Mouse (Mus musculus): ENCODE measurements around the gene Lypd3. TPM values are rescaled to one million over a fixed set of nuclear protein-coding genes. Genes with fewer than 3 reads are reported as not detected.

Lypd3 gene
- polyA plus RNA-seq, 1 experiment from 2014 or later = 1.6 TPM

GRCm38 (mm10) chr7:24594309-24594803 is 42.0 kb upstream of the Lypd3 start:
- Histone ChIP-seq H3K9ac (ENCODE audit: low read depth, low read length) (peak overlapping the region; percentile 68; the same call in 1 of the 2 replicates), H3K9me3 (ENCODE audit: control insufficient read depth, low read length) (no peaks in the 10 kb centered on the region), H3K36me3 (ENCODE audit: control insufficient read depth, insufficient read depth, low read length) (no peaks in the 10 kb centered on the region), H3K4me2 (replicated peaks; ENCODE audit: low read depth, low read length) (peak overlapping the region; percentile 59), H3K27me3 (ENCODE audit: control insufficient read depth, insufficient read depth, low read length) (peaks cover 4% of the 10 kb centered on the region; the same call in 1 of the 2 replicates), H3K27ac (ENCODE audit: low read depth, low read length) (no peak overlapping the region), H3K4me1 (replicated peaks; ENCODE audit: control insufficient read depth, insufficient read depth, low read length) (0 out of 2 replicates have a peak, but pooled peaks cover 3% of the 10 kb centered on the region), H3K4me3 (ENCODE audit: low read depth, low read length) (peak overlapping the region; percentile 48)
- 2% methylated on average over 13 of the region's 13 CpGs for WGBS
- ATAC-seq (ENCODE audit: low FRiP score) = peak; percentile 14; the same call in 1 of the 2 replicates
- DNase-seq (ENCODE audit: low spot score) = peak; percentile 39

GRCm38 (mm10) chr7:24595464-24595863 is 40.9 kb upstream of the Lypd3 start:
- ATAC-seq (ENCODE audit: low FRiP score) (no peak), DNase-seq (ENCODE audit: low spot score) (no peak)
- Histone ChIP-seq H3K4me1 (replicated peaks; ENCODE audit: control insufficient read depth, insufficient read depth, low read length) (0 out of 2 replicates have a peak, but pooled peaks cover 3% of the 10 kb centered on the region), H3K9ac (ENCODE audit: low read depth, low read length) (no peak overlapping the region), H3K36me3 (ENCODE audit: control insufficient read depth, insufficient read depth, low read length) (no peaks in the 10 kb centered on the region), H3K27me3 (ENCODE audit: control insufficient read depth, insufficient read depth, low read length) (peaks cover 4% of the 10 kb centered on the region; the same call in 1 of the 2 replicates), H3K4me2 (replicated peaks; ENCODE audit: low read depth, low read length) (no peak overlapping the region), H3K4me3 (ENCODE audit: low read depth, low read length) (no peak overlapping the region), H3K9me3 (ENCODE audit: control insufficient read depth, low read length) (no peaks in the 10 kb centered on the region), H3K27ac (ENCODE audit: low read depth, low read length) (no peak overlapping the region)
- 84% methylated on average over 2 of the region's 2 CpGs for WGBS

- Histone ChIP-seq H3K27ac (ENCODE audit: low read depth, low read length) (no peak overlapping the region), H3K36me3 (ENCODE audit: control insufficient read depth, insufficient read depth, low read length) (no peaks in the 10 kb centered on the region), H3K9ac (ENCODE audit: low read depth, low read length) (no peak overlapping the region), H3K9me3 (ENCODE audit: control insufficient read depth, low read length) (no peaks in the 10 kb centered on the region), H3K4me1 (replicated peaks; ENCODE audit: control insufficient read depth, insufficient read depth, low read length) (0 out of 2 replicates have a peak, but pooled peaks cover 3% of the 10 kb centered on the region), H3K4me2 (replicated peaks; ENCODE audit: low read depth, low read length) (no peak overlapping the region), H3K27me3 (ENCODE audit: control insufficient read depth, insufficient read depth, low read length) (peaks cover 4% of the 10 kb centered on the region; the same call in 1 of the 2 replicates), H3K4me3 (ENCODE audit: low read depth, low read length) (no peak overlapping the region)
- DNase-seq (ENCODE audit: low spot score) (no peak), ATAC-seq (ENCODE audit: low FRiP score) (no peak)
- 76% methylated on average over 4 of the region's 4 CpGs for WGBS
Observed at GRCm38 (mm10) chr7:24598121-24598520, 38.2 kb upstream of the Lypd3 start.

- no peak for ATAC-seq (ENCODE audit: low FRiP score)
- no peaks in the 10 kb centered on the region for H3K9me3 ChIP-seq (ENCODE audit: control insufficient read depth, low read length)
- no peak for DNase-seq (ENCODE audit: low spot score)
- no peak overlapping the region for H3K27ac ChIP-seq (ENCODE audit: low read depth, low read length)
- no peaks in the 10 kb centered on the region for H3K36me3 ChIP-seq (ENCODE audit: control insufficient read depth, insufficient read depth, low read length)
- 65% methylated on average over 15 of the region's 15 CpGs for WGBS
- peaks cover 4% of the 10 kb centered on the region; the same call in 1 of the 2 replicates for H3K27me3 ChIP-seq (ENCODE audit: control insufficient read depth, insufficient read depth, low read length)
- 0 out of 2 replicates have a peak, but pooled peaks cover under 1% of the 10 kb centered on the region for H3K4me1 ChIP-seq (replicated peaks; ENCODE audit: control insufficient read depth, insufficient read depth, low read length)
- no peak overlapping the region for H3K4me2 ChIP-seq (replicated peaks; ENCODE audit: low read depth, low read length)
- no peak overlapping the region for H3K4me3 ChIP-seq (ENCODE audit: low read depth, low read length)
- H3K9ac ChIP-seq (ENCODE audit: low read depth, low read length) = no peak overlapping the region
Observed at GRCm38 (mm10) chr7:24599211-24600067, 36.9 kb upstream of the Lypd3 start.

GRCm38 (mm10) chr7:24600941-24601597 is 35.3 kb upstream of the Lypd3 start:
- ATAC-seq (ENCODE audit: low FRiP score) = peak; percentile 92
- Histone ChIP-seq H3K4me3 (ENCODE audit: low read depth, low read length) (no peak overlapping the region), H3K9ac (ENCODE audit: low read depth, low read length) (no peak overlapping the region), H3K27ac (ENCODE audit: low read depth, low read length) (no peak overlapping the region), H3K27me3 (ENCODE audit: control insufficient read depth, insufficient read depth, low read length) (no peaks in the 10 kb centered on the region), H3K4me2 (replicated peaks; ENCODE audit: low read depth, low read length) (no peak overlapping the region), H3K9me3 (ENCODE audit: control insufficient read depth, low read length) (no peaks in the 10 kb centered on the region), H3K4me1 (replicated peaks; ENCODE audit: control insufficient read depth, insufficient read depth, low read length) (no peaks in the 10 kb centered on the region), H3K36me3 (ENCODE audit: control insufficient read depth, insufficient read depth, low read length) (no peaks in the 10 kb centered on the region)
- whole genome bisulfite sequencing = 7% methylated on average over 13 of the region's 13 CpGs
- DNase-seq (ENCODE audit: low spot score) = peak; percentile 99

GRCm38 (mm10) chr7:24605561-24605960 is 30.8 kb upstream of the Lypd3 start:
- DNase-seq (ENCODE audit: low spot score) (no peak), ATAC-seq (ENCODE audit: low FRiP score) (no peak)
- no peak overlapping the region for H3K27ac ChIP-seq (ENCODE audit: low read depth, low read length)
- H3K4me3 ChIP-seq (ENCODE audit: low read depth, low read length) = no peak overlapping the region
- no peaks in the 10 kb centered on the region for H3K9me3 ChIP-seq (ENCODE audit: control insufficient read depth, low read length)
- 89% methylated on average over 7 of the region's 7 CpGs for WGBS
- no peak overlapping the region for H3K9ac ChIP-seq (ENCODE audit: low read depth, low read length)
- H3K4me1 ChIP-seq (replicated peaks; ENCODE audit: control insufficient read depth, insufficient read depth, low read length) = peaks cover 2% of the 10 kb centered on the region; the same call in 1 of the 2 replicates
- no peaks in the 10 kb centered on the region for H3K36me3 ChIP-seq (ENCODE audit: control insufficient read depth, insufficient read depth, low read length)
- H3K27me3 ChIP-seq (ENCODE audit: control insufficient read depth, insufficient read depth, low read length) = peaks cover 12% of the 10 kb centered on the region
- H3K4me2 ChIP-seq (replicated peaks; ENCODE audit: low read depth, low read length) = no peak overlapping the region

- H3K4me2 ChIP-seq (replicated peaks; ENCODE audit: low read depth, low read length) = no peak overlapping the region
- H3K9ac ChIP-seq (ENCODE audit: low read depth, low read length) = no peak overlapping the region
- ATAC-seq (ENCODE audit: low FRiP score) (no peak), DNase-seq (ENCODE audit: low spot score) (no peak)
- no peaks in the 10 kb centered on the region for H3K9me3 ChIP-seq (ENCODE audit: control insufficient read depth, low read length)
- peaks cover 4% of the 10 kb centered on the region; the same call in 1 of the 2 replicates for H3K4me1 ChIP-seq (replicated peaks; ENCODE audit: control insufficient read depth, insufficient read depth, low read length)
- H3K36me3 ChIP-seq (ENCODE audit: control insufficient read depth, insufficient read depth, low read length) = no peaks in the 10 kb centered on the region
- H3K27me3 ChIP-seq (ENCODE audit: control insufficient read depth, insufficient read depth, low read length) = peaks cover 17% of the 10 kb centered on the region
- H3K27ac ChIP-seq (ENCODE audit: low read depth, low read length) = no peak overlapping the region
- H3K4me3 ChIP-seq (ENCODE audit: low read depth, low read length) = no peak overlapping the region
- WGBS = 79% methylated on average over 7 of the region's 7 CpGs
Observed at GRCm38 (mm10) chr7:24606046-24606445, 30.3 kb upstream of the Lypd3 start.

- DNase-seq (ENCODE audit: low spot score) (peak; percentile 43), ATAC-seq (ENCODE audit: low FRiP score) (peak; percentile 58)
- H3K27me3 ChIP-seq (ENCODE audit: control insufficient read depth, insufficient read depth, low read length) = peaks cover 35% of the 10 kb centered on the region
- no peak overlapping the region for H3K4me3 ChIP-seq (ENCODE audit: low read depth, low read length)
- H3K4me1 ChIP-seq (replicated peaks; ENCODE audit: control insufficient read depth, insufficient read depth, low read length) = peaks cover 6% of the 10 kb centered on the region
- no peak overlapping the region for H3K27ac ChIP-seq (ENCODE audit: low read depth, low read length)
- H3K9ac ChIP-seq (ENCODE audit: low read depth, low read length) = no peak overlapping the region
- H3K9me3 ChIP-seq (ENCODE audit: control insufficient read depth, low read length) = no peaks in the 10 kb centered on the region
- 45% methylated on average over 6 of the region's 6 CpGs for WGBS
- no peaks in the 10 kb centered on the region for H3K36me3 ChIP-seq (ENCODE audit: control insufficient read depth, insufficient read depth, low read length)
- no peak overlapping the region for H3K4me2 ChIP-seq (replicated peaks; ENCODE audit: low read depth, low read length)
Observed at GRCm38 (mm10) chr7:24608017-24608416, 28.3 kb upstream of the Lypd3 start.
